Comparison of ENCODE assay signal across 9 mouse cellular contexts in the genomic region with DNA sequence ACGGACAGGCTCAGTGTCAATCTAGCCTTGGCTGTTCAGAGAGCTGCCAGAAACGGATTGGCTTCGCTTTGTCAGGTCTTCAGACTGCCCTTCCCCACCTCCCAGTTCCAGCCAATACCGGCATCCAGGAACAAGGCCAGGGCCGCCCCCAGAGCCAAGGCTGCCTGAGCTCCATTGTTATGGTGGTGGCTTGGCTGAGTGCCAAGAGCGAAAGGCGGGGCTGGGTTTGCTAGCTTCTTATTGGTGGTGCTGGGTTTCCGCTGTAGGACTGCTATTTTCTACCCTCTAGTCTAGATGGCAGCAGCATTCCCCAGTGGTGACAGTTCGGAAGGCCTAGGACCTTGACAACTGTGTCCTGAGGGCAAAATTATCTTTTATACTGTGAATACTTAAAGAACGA. TPM values are rescaled to one million over a fixed set of nuclear protein-coding genes. Genes with fewer than 3 reads are reported as not detected.
DNase-seq lines count a peak whose midpoint lies in the region; ATAC-seq lines count a peak whose summit lies in the region.
"Had no signal": no experiment of that assay in that cellular context is flagged by ENCODE, and none has a peak within 500 bp of the region (broad histone marks: within the 10 kb centered on the region; RNA-seq: fewer than 3 reads in every experiment).

A gene (minus strand): TSS at position 148 of the 400 bp plus-strand sequence.

- H3K9ac ChIP-seq in heart, embryonic 12.5 days = peak within 1 kb of the TSS; percentile 28; the same call in 1 of the 2 replicates
- H3K9ac ChIP-seq in kidney, embryonic 16.5 days (replicated peaks; ENCODE audit: low read length) = peak within 1 kb of the TSS; percentile 50; the same call in 1 of the 2 replicates

- ATAC-seq in heart, embryonic 12.5 days (ENCODE audit: insufficient number of reproducible peaks, low FRiP score) = peak; percentile 92
- ATAC-seq in kidney, embryonic 16.5 days (ENCODE audit: low FRiP score, low TSS enrichment) = peak; percentile 97
- ATAC-seq in monocyte, adult 5-6 weeks (replicated peaks; ENCODE audit: insufficient number of reproducible peaks, low FRiP score, low TSS enrichment, poor library complexity, severe bottlenecking) = peak; percentile 76

- DNase-seq in 416B (ENCODE audit: low read depth) (peak; percentile 94), liver (peak; percentile 90)
- DNase-seq in brain, embryonic 18.5 days (ENCODE audit: low read depth, low spot score) = peak; percentile 91
- peak; percentile 56 for DNase-seq in fat pad, adult 2 months (ENCODE audit: extremely low read depth, low read depth, low spot score)
- peak; percentile 80 to 83 for DNase-seq in spleen, postnatal 36 days (ENCODE audit: low spot score in 2 of 2)

- under 1% methylated on average over 10 of the region's 10 CpGs for WGBS in heart, embryonic 12.5 days
- 6% methylated on average over 10 of the region's 10 CpGs for WGBS in kidney, embryonic 16.5 days

- peaks cover 18% of the 10 kb centered on the region for H3K4me1 ChIP-seq in heart, embryonic 12.5 days (replicated peaks)
- H3K4me1 ChIP-seq in kidney, embryonic 16.5 days (ENCODE audit: insufficient read depth, low read length) = peaks cover 3% of the 10 kb centered on the region; the same call in 1 of the 2 replicates

- H3K27me3 ChIP-seq in heart, embryonic 12.5 days (replicated peaks) = peaks cover 6% of the 10 kb centered on the region; the same call in 1 of the 2 replicates
- H3K27me3 ChIP-seq in kidney, embryonic 16.5 days (ENCODE audit: insufficient read depth, low read length) = no peaks in the 10 kb centered on the region

- peak within 1 kb of the TSS; percentile 29 for H3K4me3 ChIP-seq in heart, embryonic 12.5 days
- H3K4me3 ChIP-seq in kidney, embryonic 16.5 days (ENCODE audit: low read length) = peak within 1 kb of the TSS; percentile 28

- H3K27ac ChIP-seq in heart, embryonic 12.5 days (ENCODE audit: poor library complexity, severe bottlenecking) = peak within 1 kb of the TSS; percentile 43
- peak within 1 kb of the TSS; percentile 58; the same call in 1 of the 2 replicates for H3K27ac ChIP-seq in kidney, embryonic 16.5 days (ENCODE audit: low read length)

- H3K9me3 ChIP-seq in heart, embryonic 12.5 days (replicated peaks) = no peaks in the 10 kb centered on the region
- H3K9me3 ChIP-seq in kidney, embryonic 16.5 days (ENCODE audit: low read length) = no peaks in the 10 kb centered on the region

- peak within 1 kb of the TSS; percentile 60 for H3K4me2 ChIP-seq in heart, embryonic 12.5 days
- H3K4me2 ChIP-seq in kidney, embryonic 16.5 days (replicated peaks; ENCODE audit: low read depth, low read length) = peak within 1 kb of the TSS; percentile 47

- H3K36me3 ChIP-seq in heart, embryonic 12.5 days = no peaks in the 10 kb centered on the region
- no peaks in the 10 kb centered on the region for H3K36me3 ChIP-seq in kidney, embryonic 16.5 days (ENCODE audit: insufficient read depth, low read length)

RNA-seq across cellular contexts. Expression of the gene that starts here (rescaled TPM):
- polyA plus RNA-seq in heart, embryonic 12.5 days (2016; fragmentation: Nextera tagmentation; extraction: Ambion mirVana) = 15.1 and 16.5 TPM in 2 replicates
- 16.7 and 16.9 TPM in 2 replicates for polyA plus RNA-seq in kidney, embryonic 16.5 days (2015; fragmentation: Nextera tagmentation; extraction: Ambion mirVana)
- not detected in 3 replicates for total RNA-seq in monocyte, adult 5-6 weeks (2017)
- total RNA-seq: CH12.LX had no signal

Comparison
In these comparisons a context has a peak if more than half of its experiments do, and no peak if none do; other contexts are left out.
1. Peak in every context shown above with its lines: DNase-seq, ATAC-seq, H3K4me3 ChIP-seq and H3K27ac ChIP-seq.
2. Peak in ATAC-seq in monocyte, adult 5-6 weeks; RNA of the gene not detected or under 1 TPM.